Mouse (Mus musculus) C2C12 (cell line): ENCODE results near the gene Sytl1.

Experiments
- CEBPB ChIP-seq: IDR thresholded peaks from one replicate; pipeline ENCODE4 v1.6.1; 2011; ENCODE audit warnings: low read depth, mild to moderate bottlenecking, control low read depth, moderate library complexity
- CTCF ChIP-seq: IDR thresholded peaks from one replicate; pipeline ENCODE4 v1.5.1; 2011; ENCODE audit not compliant: control insufficient read depth, insufficient read depth, insufficient read length
- MAX ChIP-seq: IDR thresholded peaks from one replicate; pipeline ENCODE4 v1.6.1; 2011; ENCODE audit warnings: mild to moderate bottlenecking, control low read depth
- MYOD1 ChIP-seq: IDR thresholded peaks from one replicate; pipeline ENCODE4 v1.6.1; 2011; ENCODE audit warnings: low read depth; ENCODE audit not compliant: control insufficient read depth, insufficient read length
- USF1 ChIP-seq: IDR thresholded peaks from one replicate; pipeline ENCODE4 v1.6.1; 2011; ENCODE audit warnings: low read depth, mild to moderate bottlenecking, control low read depth, moderate library complexity

DNA sequence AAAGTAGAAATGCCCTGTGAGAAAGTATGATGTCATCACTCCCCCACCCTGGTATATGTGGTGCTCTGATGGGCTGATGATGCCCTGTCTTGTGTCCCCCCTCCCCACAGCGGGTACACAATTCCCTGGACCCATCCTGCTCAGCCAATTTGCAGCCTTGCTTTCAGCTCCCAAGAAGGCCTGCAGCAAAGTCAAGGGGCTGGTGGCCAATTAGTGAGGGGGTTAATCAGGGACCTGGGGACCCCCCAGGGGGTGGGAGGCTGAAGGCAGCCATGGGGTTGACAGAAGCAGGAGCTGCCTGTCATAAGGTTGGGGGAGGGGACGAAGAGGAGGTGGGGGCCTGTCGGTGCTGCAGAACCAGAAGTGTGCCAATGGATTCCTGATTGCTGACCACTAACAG, 59.3 kb downstream of the Sytl1 start:
- TF ChIP-seq CEBPB (no peak), CTCF (no peak), USF1 (no peak), MYOD1 (no peak), MAX (no peak)
